Mouse (Mus musculus): ENCODE results near the gene Slc2a9. TPM values are rescaled to one million over a fixed set of nuclear protein-coding genes. Genes with fewer than 3 reads are reported as not detected.

The Slc2a9 gene
- total RNA-seq (2023), result 24.4 TPM

DNA sequence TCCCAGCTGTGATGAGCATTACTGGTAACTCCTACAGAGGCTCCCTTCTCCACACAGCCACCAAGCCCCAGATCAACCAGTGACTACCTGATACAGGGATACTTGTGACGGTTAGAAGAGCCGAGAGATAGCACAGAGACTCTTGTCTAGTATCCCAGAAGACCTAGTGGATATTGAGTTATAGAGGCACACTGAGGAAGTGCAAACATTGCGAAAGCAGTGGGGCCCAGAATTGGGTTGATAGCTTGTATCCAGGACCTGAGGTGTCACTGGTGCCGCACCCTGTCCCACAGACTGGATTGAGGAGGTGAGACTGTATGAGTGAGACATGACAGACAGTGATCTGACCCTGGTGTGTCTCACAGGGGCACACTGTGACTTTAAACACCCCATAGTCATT lies at the start of gene Slc2a9:
Gene Slc2a9 (minus strand): TSS at position 152 of the 400 bp plus-strand sequence.

DNA sequence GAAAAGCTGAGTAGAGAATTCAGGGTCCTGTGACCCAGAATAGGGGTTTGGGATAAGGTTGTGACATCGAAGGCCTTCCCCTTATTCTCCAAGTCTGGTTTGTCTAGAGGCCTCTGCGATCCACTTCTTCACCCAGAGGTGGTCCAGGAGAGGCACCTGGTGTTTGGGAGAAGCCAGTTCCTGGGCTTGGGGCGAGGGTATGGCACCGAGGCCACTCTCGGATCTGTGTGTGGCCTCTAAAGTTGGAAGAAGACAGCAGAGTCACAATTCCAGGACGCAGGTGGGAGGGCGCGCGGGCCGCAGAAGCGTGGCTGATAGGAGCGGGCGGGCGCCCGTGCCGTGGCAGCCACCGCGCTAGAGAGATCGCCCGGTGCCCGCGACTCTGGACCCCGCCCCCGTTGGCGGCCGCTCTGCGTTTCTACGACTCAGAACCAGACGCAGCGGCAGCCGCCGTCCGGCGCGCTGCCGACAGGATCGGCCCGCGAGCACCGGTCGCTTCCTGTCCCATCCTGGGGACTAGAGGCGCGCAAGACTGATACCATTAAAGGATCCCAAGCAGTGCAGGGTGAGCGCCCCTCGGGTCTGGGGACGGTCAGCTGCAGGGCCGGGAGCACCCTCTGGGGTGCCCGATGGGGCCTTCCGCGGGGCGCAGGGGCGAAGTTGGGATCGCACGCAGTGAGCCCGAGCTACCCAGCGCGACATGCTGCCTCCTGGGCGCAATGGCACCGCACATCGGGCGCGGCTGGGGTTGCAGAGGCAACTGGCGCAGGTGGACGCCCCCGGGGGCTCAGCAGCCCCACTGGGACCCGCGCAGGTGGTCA lies 183.8 kb downstream of the Slc2a9 start, which contains the start of gene Drd5:
Gene Drd5 (plus strand): TSS at position 402 of the 821 bp plus-strand sequence.

Other genes starting within 250 kb of the Slc2a9 start
- gene Tmem128, start 243.0 kb downstream of the Slc2a9 start, total RNA-seq (2023), result 81.9 TPM
- gene Otop1, start 227.2 kb downstream of the Slc2a9 start, total RNA-seq (2023), result not detected
- gene Drd5, start 183.8 kb downstream of the Slc2a9 start, total RNA-seq (2023), result 0.15 TPM
- gene Wdr1, start 60.1 kb upstream of the Slc2a9 start, total RNA-seq (2023), result 318 TPM
- gene Zfp518b, start 181.7 kb upstream of the Slc2a9 start, total RNA-seq (2023), result 1.3 TPM